Mouse (Mus musculus): ENCODE measurements at regions not wholly inside any gene's neighbourhood (a gene's known extent, or its start where the extent isn't known, plus 50 kb on each side); places are given as distances from the start of the nearest gene placed in this dataset.

- TF ChIP-seq CTCF (IDR thresholded peaks at IDR 0.05; ENCODE audit: insufficient read depth, low read length): no peak
- no peak for TF ChIP-seq POLR2A (IDR thresholded peaks at IDR 0.05; ENCODE audit: borderline replicate concordance, extremely low read depth, low read depth, low read length)
These were observed 56.7 kb upstream of the Slc44a3 start for GRCm38 (mm10) chr3:121588737-121589493.
